Mouse (Mus musculus) testis, adult 2 months (tissue): ENCODE measurements around the gene Spaca7. TPM values are rescaled to one million over a fixed set of nuclear protein-coding genes. Genes with fewer than 3 reads are reported as not detected.
"Not testable (repeated sequence)": the region's sequence is repeated elsewhere in the genome, so short reads cannot be mapped to it uniquely, and the experiment has no call there.

Experiments used
- H3K27ac ChIP-seq: fragments of 200-500 bp; 2 replicates; pipeline ENCODE4 v1.5.1; 2012; ENCODE audit warnings: low read depth, low read length; ENCODE audit not compliant: control insufficient read depth, insufficient read depth
- H3K27me3 ChIP-seq: fragments of 200-500 bp; 2 replicates; pipeline ENCODE4 v1.6.1; 2012; ENCODE audit warnings: mild to moderate bottlenecking, low read length, moderate library complexity; ENCODE audit not compliant: control insufficient read depth, insufficient read depth
- H3K36me3 ChIP-seq: fragments of 200-500 bp; 2 replicates; pipeline ENCODE4 v1.6.1; 2012; ENCODE audit warnings: mild to moderate bottlenecking, low read length; ENCODE audit not compliant: control insufficient read depth, insufficient read depth
- H3K4me1 ChIP-seq: fragments of 200-500 bp; 2 replicates; pipeline ENCODE4 v1.6.1; 2012; ENCODE audit warnings: low read length; ENCODE audit not compliant: control insufficient read depth, insufficient read depth
- H3K4me3 ChIP-seq: fragments of 200-500 bp; 2 replicates; pipeline ENCODE4 v1.5.1; 2012; ENCODE audit warnings: low read depth, mild to moderate bottlenecking, low read length, moderate library complexity, mixed read lengths; ENCODE audit not compliant: control insufficient read depth
- CTCF ChIP-seq: fragments of 200-500 bp; IDR thresholded peaks from 2 replicates; pipeline ENCODE4 v1.5.1; 2012; ENCODE audit warnings: low read depth, mild to moderate bottlenecking, inconsistent platforms, low read length, moderate library complexity; ENCODE audit not compliant: control insufficient read depth, insufficient read depth, insufficient replicate concordance
- POLR2A ChIP-seq: fragments of 200-500 bp; IDR thresholded peaks from 2 replicates; pipeline ENCODE4 v1.6.1; 2012; ENCODE audit warnings: low read depth, mild to moderate bottlenecking, inconsistent platforms, low read length, moderate library complexity; ENCODE audit not compliant: control insufficient read depth
- polyA plus RNA-seq: library from polyadenylated mRNA; depleted of rRNA; stranded (reverse); fragments of >200 nt; gene quantifications from 2 replicates; pipeline ENCODE4 v1.2.3, GENCODE M21; 2012

Gene Spaca7
- polyA plus RNA-seq, 1 experiment: 101 TPM

DNA sequence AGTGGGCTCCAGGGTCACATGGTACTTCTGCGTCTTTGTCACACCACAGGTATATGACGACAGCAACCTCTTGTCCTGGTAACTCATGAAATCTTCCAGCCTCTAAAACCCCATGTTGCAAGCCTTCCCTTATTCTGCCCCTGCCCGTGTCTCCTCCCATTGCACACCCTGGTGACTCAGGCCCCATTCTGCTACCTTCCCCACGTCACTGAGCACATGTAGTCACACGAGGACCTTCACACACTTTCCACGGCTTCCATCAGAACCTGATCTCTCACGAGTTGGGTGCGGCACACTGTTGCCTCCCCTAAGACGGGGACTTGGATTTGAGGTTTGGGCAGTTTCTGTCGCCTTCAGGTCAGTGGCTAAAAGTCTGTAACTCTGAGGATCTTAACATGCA, 36.0 kb downstream of the Spaca7 start:
- Histone ChIP-seq H3K27me3 (no peaks in the 10 kb centered on the region), H3K27ac (no peak overlapping the region), H3K36me3 (no peaks in the 10 kb centered on the region), H3K4me3 (no peak overlapping the region), H3K4me1 (no peaks in the 10 kb centered on the region)
- TF ChIP-seq POLR2A: no peak
- TF ChIP-seq CTCF: no peak

DNA sequence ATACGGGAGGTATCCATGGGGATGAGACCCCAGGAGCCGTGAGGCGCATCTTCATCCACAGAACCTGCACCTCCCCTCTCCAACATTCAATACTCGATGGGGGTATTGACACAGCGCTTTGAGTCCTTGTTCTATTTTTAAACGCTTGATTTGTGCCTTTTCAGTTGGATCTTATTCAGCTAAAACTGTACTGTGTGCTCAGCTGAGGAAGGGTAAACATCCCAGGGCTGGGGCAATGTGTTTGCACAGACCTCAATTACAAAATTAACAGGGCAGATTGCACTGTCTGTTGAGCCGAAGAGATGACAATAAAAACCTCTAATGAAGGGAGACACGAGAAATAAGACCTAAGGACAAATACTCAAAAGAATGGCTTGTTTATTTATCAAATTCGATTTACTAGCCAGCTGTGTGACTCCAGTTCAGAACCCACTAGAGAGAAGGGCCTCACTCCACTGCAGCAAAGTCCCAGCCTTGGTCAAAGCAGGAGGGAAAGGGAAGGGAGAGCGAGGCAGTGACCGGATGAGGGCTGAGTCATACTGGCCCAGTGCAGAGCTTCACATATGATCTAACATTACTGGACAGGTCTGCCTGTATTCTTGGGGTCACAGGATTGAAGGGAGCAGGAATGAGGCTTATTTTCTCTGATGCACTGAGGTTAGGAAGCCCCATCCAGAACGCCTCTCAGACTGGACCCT, 37.1 kb downstream of the Spaca7 start:
- Histone ChIP-seq H3K4me1 (no peaks in the 10 kb centered on the region), H3K27me3 (no peaks in the 10 kb centered on the region), H3K36me3 (no peaks in the 10 kb centered on the region), H3K27ac (no peak overlapping the region), H3K4me3 (no peak overlapping the region)
- no peak for TF ChIP-seq CTCF
- TF ChIP-seq POLR2A: no peak

DNA sequence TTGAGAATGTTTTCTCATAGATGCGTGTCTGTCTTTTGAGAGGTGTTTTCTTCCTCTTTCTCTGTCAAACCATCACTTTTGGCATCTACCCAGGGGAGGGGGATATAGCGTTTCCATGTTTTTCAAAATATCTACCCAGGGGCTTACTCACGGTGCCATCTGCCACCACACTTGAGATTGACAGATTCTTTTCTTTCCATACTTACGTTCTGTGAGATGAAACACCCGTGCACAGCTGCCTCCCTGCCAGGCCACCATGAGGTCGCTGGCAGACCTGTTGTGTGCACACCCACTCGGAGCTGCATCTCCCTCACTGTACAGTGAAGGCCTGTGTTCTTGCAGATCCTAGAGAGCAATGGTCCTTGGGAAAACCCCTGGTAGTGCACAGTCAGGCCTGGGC, 40.4 kb downstream of the Spaca7 start:
- no peaks in the 10 kb centered on the region for H3K36me3 ChIP-seq
- H3K4me3 ChIP-seq: no peak overlapping the region
- TF ChIP-seq POLR2A (no peak), CTCF (no peak)
- H3K27ac ChIP-seq: no peak overlapping the region
- no peaks in the 10 kb centered on the region for H3K27me3 ChIP-seq
- no peaks in the 10 kb centered on the region for H3K4me1 ChIP-seq

DNA sequence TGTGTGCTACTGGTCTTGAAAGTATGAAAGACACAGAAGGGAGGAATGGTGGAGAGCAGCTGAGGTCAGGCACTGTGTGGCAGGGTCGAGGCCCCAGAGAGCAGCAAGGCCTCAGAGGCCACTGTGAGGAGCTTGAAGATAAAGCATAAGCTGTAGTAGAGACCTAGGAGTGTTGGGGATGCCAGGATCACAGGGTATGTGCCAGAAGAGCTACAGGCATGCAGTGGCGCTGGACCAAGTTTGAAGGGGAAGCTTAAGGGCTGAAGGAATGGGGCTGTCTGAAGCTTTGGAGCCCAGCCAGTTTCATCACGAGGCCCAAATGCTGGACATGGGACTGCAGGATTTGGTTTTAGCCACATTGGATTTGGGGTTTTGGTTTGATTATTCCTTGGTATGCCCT, 44.5 kb downstream of the Spaca7 start:
- H3K36me3 ChIP-seq, H3K4me3 ChIP-seq, H3K4me1 ChIP-seq, H3K27ac ChIP-seq, H3K27me3 ChIP-seq: not testable (repeated sequence)

DNA sequence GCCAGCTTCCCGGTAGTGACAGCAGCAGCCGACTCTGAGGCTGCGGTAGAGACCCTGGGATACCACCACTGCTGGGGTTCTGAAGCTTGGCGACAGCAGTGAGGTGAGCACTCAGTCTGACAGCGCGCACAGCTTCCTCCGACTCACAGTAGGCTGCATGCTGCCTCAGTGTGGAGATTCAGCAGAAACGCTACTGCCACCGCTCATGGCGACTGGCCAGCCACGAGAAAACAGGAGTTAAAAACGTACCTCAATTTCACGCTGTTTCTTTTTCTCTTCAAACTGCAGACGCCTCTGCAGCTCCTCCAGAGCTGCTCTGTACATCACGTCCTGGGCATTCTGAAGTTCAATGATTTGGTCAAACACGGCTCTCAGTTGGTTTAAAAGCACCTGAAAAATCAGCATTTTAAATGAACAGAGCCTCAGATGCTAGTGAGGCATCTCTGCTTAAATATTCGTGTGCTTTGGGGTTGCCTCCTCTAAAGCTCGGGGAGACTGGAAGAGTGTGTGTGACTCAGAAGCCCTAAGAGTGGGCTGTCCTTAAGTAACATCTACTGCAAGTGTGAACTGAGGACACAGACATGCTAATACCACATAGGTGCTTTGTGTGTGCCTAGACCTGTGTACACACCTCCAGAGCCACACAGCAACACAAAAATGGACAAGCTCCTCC, 48.9 kb downstream of the Spaca7 start:
- peaks cover 1% of the 10 kb centered on the region; the same call in 1 of the 2 replicates for H3K36me3 ChIP-seq
- no peaks in the 10 kb centered on the region for H3K27me3 ChIP-seq
- H3K4me1 ChIP-seq: no peaks in the 10 kb centered on the region
- H3K4me3 ChIP-seq: no peak overlapping the region
- no peak for TF ChIP-seq CTCF
- H3K27ac ChIP-seq: no peak overlapping the region

DNA sequence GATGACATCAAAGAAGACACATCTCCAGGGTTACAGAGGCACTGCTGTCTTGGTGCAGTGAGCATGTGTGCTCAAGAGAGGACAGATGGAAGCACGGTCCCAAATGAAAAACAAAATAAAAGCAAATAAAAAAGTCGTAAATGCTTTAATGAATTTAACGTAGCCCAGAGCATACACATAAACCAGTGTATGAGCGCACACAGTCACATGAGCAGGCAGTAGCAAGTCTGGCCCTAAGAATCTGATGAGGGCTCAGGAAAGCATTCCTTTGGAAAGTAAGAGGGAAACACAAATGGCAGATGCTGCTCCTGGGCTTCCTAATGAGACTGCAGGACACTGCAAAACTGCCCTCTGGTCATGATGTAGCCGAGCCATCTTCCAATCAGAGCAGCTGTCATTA, 53.1 kb downstream of the Spaca7 start:
- H3K4me3 ChIP-seq: no peak overlapping the region
- H3K27ac ChIP-seq: no peak overlapping the region
- TF ChIP-seq CTCF (no peak), POLR2A (no peak)
- peaks cover 1% of the 10 kb centered on the region; the same call in 1 of the 2 replicates for H3K36me3 ChIP-seq
- H3K27me3 ChIP-seq: no peaks in the 10 kb centered on the region
- no peaks in the 10 kb centered on the region for H3K4me1 ChIP-seq

DNA sequence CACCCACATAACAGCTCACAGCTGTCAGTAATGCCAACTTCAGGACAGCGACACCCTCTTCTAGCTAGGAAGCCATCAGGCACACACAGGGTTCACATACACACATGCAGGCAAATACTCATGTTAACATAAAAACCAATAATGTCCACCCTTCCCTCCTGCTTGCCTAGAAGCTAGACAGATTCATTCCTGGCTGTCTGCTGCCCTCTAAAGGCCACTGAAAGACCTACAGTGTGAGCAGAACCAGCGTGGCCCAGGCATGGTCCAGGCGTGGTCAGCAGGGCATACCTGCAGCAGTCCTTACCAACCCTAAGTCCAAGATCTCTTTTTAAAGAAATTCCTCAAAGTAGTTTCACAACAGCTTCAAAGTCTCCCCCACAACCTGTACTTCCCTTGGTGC, 56.2 kb downstream of the Spaca7 start:
- H3K36me3 ChIP-seq: peaks cover 1% of the 10 kb centered on the region; the same call in 1 of the 2 replicates
- no peak overlapping the region for H3K27ac ChIP-seq
- no peaks in the 10 kb centered on the region for H3K4me1 ChIP-seq
- no peaks in the 10 kb centered on the region for H3K27me3 ChIP-seq
- TF ChIP-seq POLR2A (no peak), CTCF (peak; percentile 65; the same call in 1 of the 2 replicates)
- H3K4me3 ChIP-seq: no peak overlapping the region

DNA sequence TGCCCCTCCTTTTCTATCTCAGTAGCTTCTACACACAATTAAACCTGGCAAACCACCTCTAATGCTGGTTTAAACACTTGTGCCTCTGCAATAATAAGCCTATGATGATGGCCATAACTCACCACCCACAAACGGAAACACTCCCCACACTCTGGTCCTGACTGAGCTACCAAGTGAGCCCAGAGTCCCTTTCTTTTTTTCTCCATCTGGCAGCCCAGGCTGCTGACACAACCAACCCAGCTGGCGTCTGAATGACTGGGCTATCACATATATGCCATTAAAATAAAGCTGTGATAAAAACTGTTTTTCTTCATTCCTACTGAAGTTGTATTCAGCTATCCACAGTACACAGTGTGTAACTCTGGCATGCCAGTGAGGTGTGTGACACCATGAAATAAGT, 62.5 kb downstream of the Spaca7 start:
- H3K36me3 ChIP-seq: peaks cover 2% of the 10 kb centered on the region; the same call in 1 of the 2 replicates
- TF ChIP-seq POLR2A: no peak
- no peaks in the 10 kb centered on the region for H3K27me3 ChIP-seq
- H3K4me3 ChIP-seq: no peak overlapping the region
- no peaks in the 10 kb centered on the region for H3K4me1 ChIP-seq
- no peak overlapping the region for H3K27ac ChIP-seq
